Mouse (Mus musculus): ENCODE data around the gene Taf9.

Gene Taf9

DNA sequence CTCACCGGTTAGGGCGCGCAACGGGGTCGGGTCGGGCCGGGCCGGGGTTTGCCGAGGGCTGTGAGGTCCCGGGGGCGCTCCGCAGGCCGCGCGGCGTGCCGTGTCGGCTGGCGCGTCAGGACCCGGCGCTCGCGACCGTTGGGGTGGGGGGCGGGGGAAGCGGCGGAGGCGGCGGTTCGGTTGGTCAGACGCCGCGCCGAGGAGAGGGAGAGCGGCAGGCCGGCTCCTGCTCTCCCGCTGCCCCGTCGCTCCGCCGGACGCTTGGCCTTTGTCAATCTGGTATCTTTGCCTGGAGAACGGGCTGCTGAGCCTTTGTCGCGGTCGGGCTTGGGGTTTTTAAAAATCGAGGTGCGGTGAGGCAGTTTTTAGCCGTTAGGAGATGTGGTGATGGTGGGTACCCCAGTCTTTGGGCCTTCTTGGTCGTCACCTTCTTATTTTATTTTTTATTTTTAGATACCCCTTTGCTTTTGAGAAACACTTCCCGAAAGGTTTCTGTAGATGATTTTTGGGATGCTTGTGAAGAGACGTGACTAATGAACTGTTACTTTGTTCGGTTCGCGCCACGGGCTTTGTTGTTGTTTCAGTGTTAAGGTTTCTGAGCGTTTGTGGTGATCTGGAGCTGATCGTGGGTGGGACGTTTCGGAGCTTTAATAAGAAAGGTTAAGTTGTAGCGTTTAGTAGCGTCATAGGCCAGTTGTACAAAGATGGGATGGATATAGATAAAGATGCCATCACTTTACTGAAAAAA is at the start of gene Taf9:
Gene Taf9 (plus strand): TSS at position 141 of the 748 bp plus-strand sequence.
- no peak for DNase-seq

DNA sequence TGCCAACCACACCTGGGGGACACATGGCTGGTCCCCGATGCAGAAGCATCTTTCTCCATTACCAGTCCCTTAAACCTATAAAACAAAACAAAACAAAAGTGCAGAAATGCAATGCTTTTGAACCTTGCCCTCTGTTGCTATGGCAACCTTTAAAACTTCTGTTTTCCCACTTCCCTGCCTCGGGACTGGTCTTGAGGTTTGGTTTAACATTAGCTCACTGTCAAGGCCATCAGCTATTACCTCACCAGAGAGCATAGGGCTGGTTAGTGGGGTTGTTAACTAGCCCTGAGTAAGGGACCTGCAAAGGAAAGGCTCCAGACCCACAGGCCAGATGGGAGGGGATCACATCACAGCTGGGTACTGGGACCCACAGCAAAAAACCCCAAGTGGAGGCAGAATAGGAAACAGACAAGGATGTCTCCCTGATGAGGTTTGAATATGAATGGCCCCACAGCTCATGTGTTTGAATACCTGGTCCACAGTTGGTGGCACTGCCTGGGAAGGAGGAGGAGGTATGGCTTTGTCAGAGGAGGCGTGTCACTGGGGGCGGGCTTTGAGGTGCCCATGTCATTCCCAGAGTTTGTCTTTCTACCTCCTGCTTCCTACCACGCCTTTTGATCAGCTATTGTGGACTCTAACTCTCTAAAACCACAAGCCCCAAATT is 49.0 kb upstream of the Taf9 start:
- DNase-seq: no peak

GRCm38 (mm10) chr13:100603031-100603737 is 48.2 kb upstream of the Taf9 start:
- DNase-seq: no peak

GRCm38 (mm10) chr13:100603738-100604095 is 47.7 kb upstream of the Taf9 start:
- no peak for DNase-seq

DNA sequence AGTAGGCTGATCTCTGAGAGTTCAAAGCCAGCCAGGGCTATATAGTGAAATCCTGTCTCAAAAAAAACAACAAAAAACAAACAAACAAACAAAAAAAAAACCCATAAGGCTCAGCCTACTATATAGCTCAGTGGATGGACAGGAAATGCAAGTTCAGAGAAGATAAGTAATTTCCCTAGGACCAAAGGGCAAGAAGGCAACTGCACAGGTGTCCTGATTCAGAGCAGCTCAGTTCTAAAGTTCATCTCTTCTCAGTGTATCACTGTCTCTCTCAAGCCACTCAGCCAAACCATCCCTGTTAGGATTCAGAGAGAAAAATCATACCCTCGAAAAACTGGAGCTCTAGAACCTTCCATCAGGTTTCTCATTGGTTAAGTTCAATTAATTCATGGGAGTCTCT is 45.5 kb upstream of the Taf9 start:
- no peak for DNase-seq

DNA sequence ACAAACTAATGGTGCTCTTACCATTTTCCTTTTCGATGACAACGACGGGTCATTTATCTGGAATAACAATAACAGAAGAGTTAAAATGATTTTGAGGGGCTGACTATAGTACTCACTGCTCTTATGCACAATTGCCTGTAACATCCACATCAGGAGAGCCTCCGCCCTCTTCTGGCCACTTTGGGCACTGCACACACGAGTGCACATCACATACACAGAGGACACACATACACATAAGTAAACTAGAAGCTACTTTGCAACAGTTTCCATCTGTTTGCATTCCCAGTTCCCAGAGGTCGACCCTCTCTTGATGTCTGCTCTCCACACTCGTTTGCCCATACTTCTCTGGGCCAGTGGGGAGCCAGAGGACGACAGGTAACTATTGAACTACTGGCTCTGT is 43.6 kb upstream of the Taf9 start:
- DNase-seq: no peak

DNA sequence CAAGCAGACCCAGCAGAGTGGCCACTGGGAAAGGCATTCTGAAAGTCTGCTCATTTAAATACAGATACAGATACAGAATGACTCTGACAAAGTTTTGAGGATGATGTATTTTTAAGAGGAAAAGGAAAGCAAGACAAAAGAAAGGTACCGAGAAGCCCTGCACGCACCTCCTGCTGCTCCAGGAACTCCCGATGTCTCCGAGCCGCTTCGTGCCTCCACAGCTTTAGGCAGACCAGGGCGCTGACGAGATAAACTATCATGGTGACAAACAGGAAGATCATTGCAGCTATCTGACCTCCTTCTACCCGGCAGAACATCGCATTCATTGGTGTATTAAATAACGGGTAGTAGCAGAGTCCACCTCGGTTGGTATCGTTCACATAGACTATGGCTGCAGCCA is 40.1 kb upstream of the Taf9 start:
- no peak for DNase-seq

DNA sequence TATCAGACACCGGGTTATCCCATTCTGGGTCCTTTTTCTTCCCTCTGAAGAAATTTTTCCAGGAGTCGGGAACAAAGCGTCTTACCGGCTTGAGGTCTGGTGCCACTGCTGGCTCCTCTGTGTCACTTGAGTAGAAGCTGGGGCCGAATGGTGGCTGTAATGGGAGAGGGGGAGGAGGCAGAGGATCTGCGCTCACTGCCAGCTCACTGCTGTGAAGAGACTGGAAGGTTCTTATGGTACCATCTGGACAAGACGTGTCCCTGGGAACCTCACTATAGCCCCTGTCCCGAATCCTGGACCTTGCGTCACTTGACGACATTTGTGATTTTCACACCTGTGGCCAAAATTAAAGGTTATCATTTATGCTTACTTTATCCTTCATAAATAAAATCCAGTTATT is 39.1 kb upstream of the Taf9 start:
- no peak for DNase-seq

DNA sequence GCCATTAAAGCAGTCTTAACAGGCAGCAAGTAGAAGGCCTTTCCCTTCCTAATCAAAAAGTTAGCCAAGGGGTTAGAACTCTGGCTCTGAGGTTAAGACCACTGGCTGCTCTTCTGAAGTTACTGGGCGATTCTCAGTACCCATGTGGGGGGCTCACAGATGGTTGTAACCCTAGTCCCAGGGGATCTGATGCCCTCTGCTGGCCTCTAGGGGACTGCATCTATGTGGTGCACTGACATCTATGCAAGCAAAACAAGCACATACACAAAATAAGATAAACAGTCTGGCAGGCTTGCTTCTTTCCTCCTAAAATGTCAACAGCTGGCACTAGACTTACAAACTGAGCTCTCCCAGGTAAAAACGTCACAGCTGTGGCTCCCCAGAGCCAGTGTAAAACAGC is 38.5 kb upstream of the Taf9 start:
- no peak for DNase-seq

DNA sequence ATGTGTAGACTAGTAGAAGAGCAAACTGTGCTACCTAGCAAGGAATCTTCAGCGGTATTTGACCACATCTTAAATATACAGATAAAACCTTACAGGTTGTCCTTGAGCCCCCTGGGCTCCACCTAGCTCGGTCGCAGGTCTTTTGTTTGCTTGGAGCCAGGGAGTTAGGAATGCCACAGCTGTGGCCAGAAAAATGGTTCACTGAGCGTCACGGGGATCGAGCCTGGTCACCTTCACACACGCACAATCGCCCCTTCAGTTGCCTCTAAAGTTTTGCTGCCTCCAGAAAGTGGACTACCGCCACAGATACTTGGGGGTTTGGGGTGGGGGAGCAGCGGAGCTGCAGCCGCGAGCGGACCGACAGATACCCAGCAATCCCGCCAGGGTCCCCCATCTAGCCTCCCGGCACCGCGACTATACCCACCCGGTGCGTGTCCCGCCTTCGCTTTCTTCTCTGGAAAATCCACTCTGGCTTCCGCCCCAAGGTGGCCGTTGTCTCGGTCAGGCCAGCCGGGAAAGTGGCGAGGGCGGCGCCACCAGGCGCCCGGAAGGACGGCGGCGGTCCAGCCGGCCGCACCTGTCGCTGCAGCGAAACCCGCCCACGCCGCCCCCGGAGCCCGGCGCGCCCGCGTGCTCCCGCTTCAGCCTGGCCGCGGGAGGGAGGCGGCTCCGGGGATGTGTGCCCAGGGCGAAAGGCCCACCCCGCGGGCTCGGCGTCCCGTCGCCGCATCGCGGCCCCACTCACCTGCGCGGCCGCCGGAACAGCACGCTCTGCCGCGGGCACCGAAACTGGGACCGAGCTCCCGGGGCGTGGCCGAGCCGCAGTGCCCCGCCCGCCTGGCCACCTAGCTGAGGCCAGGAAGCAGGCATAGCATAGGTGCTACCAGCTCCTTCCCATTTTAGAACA is 34.9 kb upstream of the Taf9 start, which contains the start of gene Marveld2:
Gene Marveld2 (minus strand): TSS at position 791 of the 907 bp plus-strand sequence.
- peak; percentile 76 for DNase-seq

DNA sequence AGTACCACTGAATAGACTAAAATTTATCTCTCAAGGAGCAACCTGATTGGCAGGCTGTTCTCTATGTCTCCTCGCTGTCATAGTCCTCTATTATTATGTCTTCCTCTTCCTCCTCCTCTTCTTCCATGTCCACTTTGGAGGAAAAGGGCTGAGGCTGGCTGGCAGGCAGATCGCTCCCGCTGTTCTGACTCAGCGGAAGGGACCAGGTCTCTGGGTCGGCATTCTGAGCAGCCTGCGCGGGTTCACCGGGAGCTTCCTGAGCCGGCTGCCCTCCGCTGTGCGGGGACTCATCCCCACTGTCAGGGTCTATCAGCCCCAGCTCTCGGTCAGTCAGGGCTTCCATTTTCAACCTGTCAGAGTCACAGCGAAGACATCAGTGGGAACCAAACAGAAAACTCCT is 33.8 kb upstream of the Taf9 start:
- DNase-seq: no peak

DNA sequence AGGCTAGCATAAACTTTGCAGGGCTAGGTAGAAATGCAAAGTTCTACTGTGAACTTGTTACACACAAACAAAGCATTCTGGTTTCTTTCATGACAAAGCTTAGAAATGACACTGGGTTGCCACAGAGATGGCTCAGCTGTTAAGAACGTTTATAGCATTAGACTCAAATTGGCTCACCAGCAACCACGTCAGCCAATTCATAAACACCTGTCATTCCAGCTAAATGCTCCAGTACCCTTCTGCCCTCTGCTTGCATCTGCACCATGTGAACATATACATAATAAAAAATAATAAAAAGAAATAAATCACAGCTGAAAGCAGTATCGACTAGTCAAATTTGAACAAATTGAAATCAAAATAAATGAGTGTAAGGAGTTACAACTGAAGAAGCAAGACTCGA is 29.1 kb upstream of the Taf9 start:
- DNase-seq: no peak

- DNase-seq: no peak
Observed at GRCm38 (mm10) chr13:100634106-100634691, 17.2 kb upstream of the Taf9 start.

DNA sequence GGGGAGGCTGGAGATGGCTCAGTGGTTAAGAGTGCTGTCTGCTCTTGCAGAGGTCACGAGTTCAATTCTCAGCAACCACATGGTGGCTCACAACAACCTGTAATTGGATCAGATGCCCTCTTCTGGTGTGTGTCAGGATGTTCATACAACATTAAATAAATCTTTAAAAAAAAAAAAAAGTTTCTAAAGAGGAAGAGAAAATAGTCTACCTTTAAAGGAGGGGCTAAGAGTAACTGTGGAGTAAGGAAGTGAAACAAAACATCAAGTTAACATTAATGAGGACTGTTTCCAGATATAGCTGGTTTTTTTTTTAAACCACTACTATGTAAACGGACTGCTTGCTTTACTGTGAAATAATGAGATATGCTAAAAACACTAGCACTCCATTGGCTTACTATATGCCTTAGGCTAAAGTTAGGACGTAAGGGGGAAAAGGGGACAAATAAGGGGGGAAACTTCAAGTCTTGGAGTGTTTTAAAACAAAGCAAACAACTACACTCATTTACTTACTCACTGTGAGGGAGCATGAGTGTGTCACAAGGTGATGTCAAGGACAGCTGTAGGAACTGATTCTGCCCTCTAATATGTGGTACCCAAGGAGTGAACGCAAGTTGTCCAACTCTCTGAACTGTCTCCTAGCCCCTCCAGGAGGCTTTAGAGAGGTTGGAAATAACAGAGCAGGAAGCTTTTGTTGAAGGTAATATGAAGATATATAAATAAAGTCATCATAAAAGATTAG is 8.7 kb upstream of the Taf9 start:
- no peak for DNase-seq

DNA sequence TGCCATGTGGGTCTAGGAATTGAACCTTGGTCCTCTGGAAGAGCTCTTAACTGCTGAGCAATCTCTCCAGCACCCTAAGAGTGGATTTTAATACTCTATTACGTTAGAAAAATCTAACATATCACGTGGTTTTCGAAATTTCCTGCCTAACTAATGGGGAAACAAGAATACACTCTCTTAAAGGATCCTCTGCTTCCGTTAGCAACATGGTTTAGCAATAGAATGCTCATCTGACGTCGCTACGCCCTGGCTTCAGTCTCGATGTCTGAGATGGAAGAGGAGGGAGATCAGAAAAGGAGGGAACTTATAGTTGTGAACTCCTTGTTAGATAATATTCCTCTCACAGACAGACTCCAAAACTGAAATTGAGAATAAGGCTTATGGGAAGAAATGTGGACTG is 3.2 kb upstream of the Taf9 start:
- no peak for DNase-seq

DNA sequence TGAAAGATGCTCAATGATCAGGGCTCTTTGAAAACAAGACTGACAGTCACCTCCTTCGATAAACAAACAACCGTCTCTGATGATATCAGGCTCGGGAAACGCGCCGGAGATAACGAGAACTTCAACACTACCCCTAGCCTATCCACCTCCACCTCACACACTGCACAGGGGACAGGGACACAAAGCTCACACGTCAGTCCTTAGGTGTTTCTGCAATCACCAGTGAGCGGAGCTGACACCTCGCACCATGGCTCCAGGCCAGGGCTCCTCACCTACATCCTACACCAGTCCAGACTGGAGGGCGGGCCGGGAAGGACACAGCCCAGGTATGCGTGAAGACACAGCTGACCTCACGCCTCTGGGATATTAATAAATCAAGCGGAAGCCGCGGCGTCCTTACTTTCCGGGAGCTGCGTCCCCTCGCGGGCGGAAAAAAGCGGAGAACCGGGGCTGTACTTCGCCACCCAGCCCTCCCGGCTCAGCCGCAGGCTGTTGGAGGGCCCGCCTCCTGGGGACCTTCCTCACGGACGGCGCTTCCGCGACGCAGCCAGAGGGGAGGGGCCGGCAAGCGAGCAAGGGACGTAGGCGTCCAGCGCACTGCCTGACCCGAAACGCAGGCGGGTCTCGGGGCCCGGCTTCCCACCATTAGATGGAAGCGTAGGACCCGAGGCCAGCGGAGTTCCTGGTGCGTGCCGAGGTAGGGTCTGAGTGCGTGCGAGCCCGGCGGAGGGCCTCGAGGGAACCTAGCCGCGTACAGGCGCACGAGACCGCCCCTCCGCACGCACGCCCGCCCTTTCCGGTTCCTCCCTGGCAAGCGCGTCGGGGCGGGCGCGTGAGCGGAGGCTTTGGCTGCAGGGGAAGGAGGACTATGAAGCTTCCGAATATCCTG is 585 bp upstream of the Taf9 start, which contains the start of the genes Ak6 and Rad17:
Gene Ak6 (plus strand): TSS at position 430 of the 889 bp plus-strand sequence.
Gene Rad17 (minus strand): TSS at position 502 of the 889 bp plus-strand sequence.
- DNase-seq: peak; percentile 96

GRCm38 (mm10) chr13:100658091-100658490 is 6.7 kb downstream of the Taf9 start:
- DNase-seq: no peak

- DNase-seq: peak; percentile 36
Observed at GRCm38 (mm10) chr13:100659864-100660456, 8.6 kb downstream of the Taf9 start.

DNA sequence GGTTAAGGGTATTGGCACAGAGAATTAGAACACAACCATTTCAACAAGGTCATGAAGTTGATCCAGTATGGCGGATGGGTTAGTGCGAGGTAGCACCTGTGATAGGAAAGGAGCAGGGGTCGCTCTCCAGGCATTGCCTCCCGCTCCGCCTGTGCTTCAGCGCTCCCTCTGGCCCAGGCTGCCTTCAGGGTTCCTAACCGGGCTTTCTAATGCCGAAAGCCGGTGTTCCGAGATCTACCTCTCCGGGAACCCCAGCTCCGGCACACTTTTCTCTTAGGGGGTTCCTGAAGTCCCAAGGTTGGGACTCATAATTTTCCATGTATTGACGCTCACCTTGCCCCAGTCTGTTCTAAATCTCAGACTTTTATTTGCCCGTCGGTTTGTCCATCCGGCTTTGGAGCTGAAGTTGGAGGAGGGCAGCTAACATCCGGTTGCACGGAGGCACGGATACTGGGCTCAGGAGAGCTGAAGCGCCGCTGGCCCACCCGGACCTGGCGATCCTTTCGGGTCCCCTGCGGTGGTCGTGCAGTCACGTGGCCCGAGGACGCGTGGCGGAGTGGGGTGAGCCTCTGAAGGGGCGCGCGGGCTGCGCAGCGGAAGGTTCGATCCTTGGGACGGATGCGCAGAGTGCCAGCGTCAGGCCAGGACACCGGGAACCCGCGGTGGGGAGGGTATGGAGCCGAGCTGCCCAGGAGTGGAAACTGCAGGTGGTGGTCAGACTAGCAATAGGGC is 18.1 kb downstream of the Taf9 start, which contains the start of gene Ccdc125:
Gene Ccdc125 (plus strand): TSS at position 427 of the 732 bp plus-strand sequence.
- no peak for DNase-seq
